Mouse (Mus musculus) G1E (cell line): Measurements from ENCODE around the gene Chst11. TPM values are rescaled to one million over a fixed set of nuclear protein-coding genes. Genes with fewer than 3 reads are reported as not detected.

Experiments used
- ATAC-seq: 2 replicates; pipeline ENCODE4 v1.8.0; 2016; ENCODE audit warnings: mild to moderate bottlenecking; ENCODE audit not compliant: insufficient number of reproducible peaks, poor library complexity, low FRiP score, severe bottlenecking; ENCODE audit errors: extremely low read depth
- DNase-seq: peaks from one replicate; pipeline ENCODE4 v3.0.0; 2012; ENCODE audit warnings: low spot score
- H3K27me3 ChIP-seq: 2 replicates; pipeline ENCODE4 v1.6.1; 2012; ENCODE audit warnings: mild to moderate bottlenecking, low read length, inconsistent platforms; ENCODE audit not compliant: insufficient read depth
- H3K36me3 ChIP-seq: replicated peaks from 2 replicates; pipeline ENCODE3; 2012; ENCODE audit warnings: mild to moderate bottlenecking, inconsistent platforms
- H3K4me1 ChIP-seq: 2 replicates; pipeline ENCODE4 v1.6.1; 2012; ENCODE audit warnings: low read depth, low read length, inconsistent platforms, mixed read lengths; ENCODE audit not compliant: insufficient read depth
- H3K4me3 ChIP-seq: 2 replicates; pipeline ENCODE4 v1.5.1; 2012; ENCODE audit warnings: low read depth, mild to moderate bottlenecking, inconsistent platforms, low read length, moderate library complexity, mixed read lengths
- H3K9me3 ChIP-seq: replicated peaks from 2 replicates; pipeline ENCODE4 v1.6.1; 2012; ENCODE audit warnings: inconsistent platforms
- CTCF ChIP-seq: IDR thresholded peaks from 2 replicates; pipeline ENCODE4 v1.5.1; 2012; ENCODE audit warnings: low read depth, low read length, inconsistent platforms, mixed read lengths
- GATA1 ChIP-seq: IDR thresholded peaks from 2 replicates; pipeline ENCODE4 v1.6.1; 2012; ENCODE audit warnings: borderline replicate concordance, low read length, inconsistent platforms, mixed read lengths
- GATA2 ChIP-seq: IDR thresholded peaks from 2 replicates; pipeline ENCODE4 v1.6.1; 2012; ENCODE audit warnings: low read depth, low read length, inconsistent platforms, borderline replicate concordance
- POLR2AphosphoS5 ChIP-seq: IDR thresholded peaks from 2 replicates; pipeline ENCODE4 v1.6.1; 2012; ENCODE audit warnings: low read depth, low read length, inconsistent platforms; ENCODE audit not compliant: insufficient replicate concordance
- TAL1 ChIP-seq: conservative IDR thresholded peaks from 2 replicates; pipeline ENCODE4 v1.6.1; 2012; ENCODE audit warnings: low read depth, low read length, inconsistent platforms, mixed read lengths
- polyA plus RNA-seq: library from polyadenylated mRNA; stranded (reverse); fragments of >175 nt; gene quantifications from 2 replicates; pipeline ENCODE4 v1.2.3, GENCODE M21; 2012
- total RNA-seq, 2 experiments: library from RNA; stranded (forward) in 1 of 2; stranded (reverse) in 1 of 2; fragments of 200-1000 nt in 1 of 2; fragments of >200 nt in 1 of 2; fragmentation: Nextera tagmentation in 1 of 2; gene quantifications; 2 replicates each; pipeline ENCODE4 v1.2.3; 2014 to 2017

The Chst11 gene
- total and polyA plus RNA-seq, 3 experiments: 15.6 to 44.6 (median 38.2) TPM

DNA sequence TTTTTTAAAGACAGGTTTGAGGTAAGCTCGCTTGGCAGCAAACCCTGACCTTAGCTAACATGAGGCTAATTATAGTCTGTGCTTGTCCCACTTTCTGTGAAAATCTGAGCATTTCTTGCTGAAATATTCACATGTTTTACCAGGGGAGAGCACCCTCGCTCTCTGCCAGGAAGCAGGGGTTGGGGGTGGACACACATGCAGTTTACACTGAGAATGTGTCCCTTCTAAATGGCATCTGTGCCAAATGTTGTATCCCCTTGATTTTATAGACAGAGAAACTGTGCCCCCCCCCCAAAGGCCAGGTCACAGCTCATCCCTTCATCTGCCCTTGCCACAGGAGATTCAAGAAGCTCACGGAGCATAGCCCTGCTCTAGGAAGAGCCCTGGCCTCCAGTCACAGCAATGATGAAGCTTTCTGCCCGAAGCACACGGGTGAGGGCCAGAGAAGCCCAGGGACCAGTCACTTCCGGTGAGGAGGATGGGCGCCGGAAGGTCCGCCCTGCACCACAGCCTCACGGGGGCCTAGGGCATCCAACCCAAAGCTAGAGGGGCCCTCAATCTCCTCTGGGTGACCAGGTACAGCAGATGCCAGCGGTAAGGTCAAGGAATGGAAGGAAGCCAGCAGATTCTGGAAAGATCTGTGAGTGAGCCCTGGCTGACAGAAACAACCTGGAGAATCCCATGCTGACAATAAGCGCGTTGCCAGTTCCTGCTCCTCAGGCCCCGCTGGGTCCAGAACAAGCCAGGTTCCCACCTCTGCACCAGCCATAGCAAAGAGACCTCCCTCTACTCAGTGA is 217.8 kb downstream of the Chst11 start:
- Histone ChIP-seq H3K27me3 (peaks cover 42% of the 10 kb centered on the region), H3K4me1 (peaks cover 13% of the 10 kb centered on the region), H3K36me3 (no peaks in the 10 kb centered on the region), H3K4me3 (no peak overlapping the region), H3K9me3 (no peaks in the 10 kb centered on the region)
- ATAC-seq (no peak), DNase-seq (no peak)
- no peak for TF ChIP-seq CTCF
- TF ChIP-seq GATA1: no peak
- no peak for TF ChIP-seq GATA2
- TF ChIP-seq POLR2AphosphoS5: no peak
- TF ChIP-seq TAL1: no peak

DNA sequence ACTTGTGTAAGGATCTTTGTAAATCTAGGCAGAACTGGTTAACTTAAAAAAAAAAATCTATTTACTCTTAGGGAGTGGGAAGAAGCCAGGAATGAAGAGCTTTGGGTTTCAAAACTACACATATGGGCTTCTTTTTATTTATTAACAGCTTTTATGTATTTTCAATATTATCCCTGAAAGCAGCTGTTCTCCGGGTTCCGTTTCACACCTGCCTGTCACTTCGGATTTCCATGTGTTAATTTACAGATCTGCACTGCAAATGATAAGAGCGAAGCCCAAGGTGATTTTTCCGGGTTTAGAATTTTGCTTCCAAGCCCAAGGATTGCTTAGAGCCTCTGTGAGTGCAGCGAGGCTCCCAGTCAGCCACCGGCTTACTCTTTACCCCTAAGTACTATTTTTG is 223.1 kb downstream of the Chst11 start:
- no peak for DNase-seq
- ATAC-seq: no peak
- TF ChIP-seq POLR2AphosphoS5 (no peak), TAL1 (no peak), GATA1 (no peak), GATA2 (no peak), CTCF (no peak)
- no peaks in the 10 kb centered on the region; the same call in 1 of the 2 replicates for H3K4me1 ChIP-seq
- 0 out of 2 replicates have a peak, but pooled peaks cover 2% of the 10 kb centered on the region for H3K9me3 ChIP-seq
- H3K27me3 ChIP-seq: peaks cover 55% of the 10 kb centered on the region
- H3K36me3 ChIP-seq: no peaks in the 10 kb centered on the region
- no peak overlapping the region for H3K4me3 ChIP-seq

DNA sequence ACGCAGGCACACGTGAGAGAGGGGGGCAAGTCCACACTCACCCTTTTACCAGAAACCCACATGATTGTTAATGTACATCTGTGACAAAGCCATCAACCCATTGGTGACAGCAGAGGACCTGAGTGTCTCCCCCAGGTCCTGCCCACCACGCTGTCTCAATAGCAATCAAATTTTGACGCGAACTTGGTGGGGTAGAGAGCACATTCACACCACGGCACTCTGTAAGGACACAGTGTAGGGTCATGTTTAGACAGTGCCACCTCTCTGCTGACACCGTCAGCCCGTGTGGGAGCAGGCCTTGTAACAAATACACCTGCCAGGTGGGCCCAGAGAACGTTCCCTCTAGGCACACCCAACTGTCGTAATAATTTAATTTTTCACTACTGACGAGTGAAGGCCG is 224.1 kb downstream of the Chst11 start:
- ATAC-seq: no peak
- H3K36me3 ChIP-seq: no peaks in the 10 kb centered on the region
- H3K4me3 ChIP-seq: no peak overlapping the region
- TF ChIP-seq POLR2AphosphoS5 (no peak), TAL1 (no peak), GATA1 (no peak), GATA2 (no peak), CTCF (no peak)
- H3K4me1 ChIP-seq: no peaks in the 10 kb centered on the region; the same call in 1 of the 2 replicates
- no peak for DNase-seq
- peaks cover 51% of the 10 kb centered on the region for H3K27me3 ChIP-seq
- H3K9me3 ChIP-seq: 0 out of 2 replicates have a peak, but pooled peaks cover 2% of the 10 kb centered on the region

DNA sequence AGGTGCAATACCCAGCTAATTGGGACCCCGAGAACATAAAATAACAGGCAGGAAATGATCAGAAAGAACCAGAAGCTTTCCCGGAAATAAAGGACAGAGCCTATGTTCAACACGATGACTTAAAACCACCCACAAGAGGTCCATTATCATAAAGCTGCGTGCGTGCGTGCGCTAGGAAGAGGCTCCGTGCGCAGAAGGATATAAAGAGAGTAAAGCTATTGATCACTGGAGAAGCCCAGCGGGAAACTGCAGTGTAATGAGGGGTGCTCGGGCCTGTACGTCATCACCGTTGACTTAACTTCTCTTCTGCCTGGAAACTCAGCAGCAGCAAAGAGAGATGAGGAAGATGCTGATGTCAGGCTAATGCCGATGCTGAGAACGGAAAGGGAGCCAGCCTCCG is 224.8 kb downstream of the Chst11 start:
- no peak for TF ChIP-seq CTCF
- TF ChIP-seq GATA2: no peak
- TF ChIP-seq POLR2AphosphoS5: no peak
- TF ChIP-seq GATA1: no peak
- no peak for TF ChIP-seq TAL1
- peaks cover 48% of the 10 kb centered on the region for H3K27me3 ChIP-seq
- no peak for DNase-seq
- H3K9me3 ChIP-seq: 0 out of 2 replicates have a peak, but pooled peaks cover 2% of the 10 kb centered on the region
- peaks cover 6% of the 10 kb centered on the region for H3K4me1 ChIP-seq
- no peak overlapping the region for H3K4me3 ChIP-seq
- ATAC-seq: no peak
- no peaks in the 10 kb centered on the region for H3K36me3 ChIP-seq

DNA sequence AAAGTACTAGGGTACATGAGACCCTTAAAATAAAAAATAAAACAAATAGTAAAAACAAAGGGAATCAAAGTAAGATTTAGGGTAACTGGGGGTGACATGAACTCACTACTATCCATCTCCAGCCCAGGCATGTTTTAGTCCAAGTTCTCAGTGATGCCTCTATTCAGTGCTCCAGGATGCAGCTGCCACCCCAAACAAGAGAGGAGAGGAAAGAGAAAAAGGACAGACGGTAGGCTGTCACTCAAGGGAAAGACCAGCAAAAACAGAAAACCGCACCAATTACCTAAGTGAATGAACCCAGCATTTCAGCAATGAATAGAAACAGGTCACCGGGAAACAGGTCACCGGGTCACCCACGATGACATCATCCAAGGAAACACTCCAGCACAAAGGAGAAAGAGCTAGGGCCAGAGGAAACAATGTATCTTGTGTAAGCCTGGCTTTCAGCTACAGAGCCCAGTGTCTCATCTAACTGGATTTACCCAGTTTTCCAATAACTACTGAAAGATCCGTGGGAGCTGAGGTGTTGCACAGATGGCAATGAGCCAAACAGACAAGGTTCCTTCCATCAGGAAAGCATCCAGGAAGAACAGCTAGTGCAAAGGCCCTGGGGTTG is 225.8 kb downstream of the Chst11 start:
- Histone ChIP-seq H3K9me3 (0 out of 2 replicates have a peak, but pooled peaks cover 2% of the 10 kb centered on the region), H3K27me3 (peaks cover 43% of the 10 kb centered on the region), H3K4me1 (peaks cover 15% of the 10 kb centered on the region), H3K36me3 (no peaks in the 10 kb centered on the region), H3K4me3 (no peak overlapping the region)
- no peak for DNase-seq
- no peak for ATAC-seq
- TF ChIP-seq TAL1: no peak
- no peak for TF ChIP-seq CTCF
- no peak for TF ChIP-seq GATA1
- no peak for TF ChIP-seq GATA2
- no peak for TF ChIP-seq POLR2AphosphoS5

DNA sequence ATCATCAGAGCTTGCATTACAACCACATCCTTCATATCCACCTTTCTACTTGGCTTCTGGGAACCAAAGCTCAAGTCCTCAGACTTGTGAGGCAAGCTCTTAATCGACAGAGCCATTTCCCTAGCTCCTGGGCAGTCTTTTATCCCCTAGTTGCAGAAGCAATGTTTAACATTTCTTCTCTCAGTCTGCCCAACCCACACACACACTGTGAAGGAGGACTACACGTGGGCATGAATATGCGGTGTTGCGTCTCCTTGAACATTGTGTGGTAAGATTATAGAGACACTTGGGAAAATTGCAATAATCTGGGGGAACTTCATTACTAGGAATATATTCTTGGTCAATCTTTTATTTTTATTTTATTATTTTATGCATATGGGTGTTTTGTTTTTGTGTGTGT is 227.3 kb downstream of the Chst11 start:
- no peak overlapping the region for H3K4me3 ChIP-seq
- ATAC-seq: no peak
- TF ChIP-seq GATA1 (no peak), GATA2 (no peak), TAL1 (no peak), CTCF (no peak), POLR2AphosphoS5 (no peak)
- H3K27me3 ChIP-seq: peaks cover 40% of the 10 kb centered on the region
- H3K36me3 ChIP-seq: no peaks in the 10 kb centered on the region
- peaks cover 22% of the 10 kb centered on the region for H3K4me1 ChIP-seq
- DNase-seq: no peak
- 0 out of 2 replicates have a peak, but pooled peaks cover 2% of the 10 kb centered on the region for H3K9me3 ChIP-seq
